Mouse (Mus musculus) hindbrain, postnatal 0 days (tissue): ENCODE data around the gene Sash1. TPM values are rescaled to one million over a fixed set of nuclear protein-coding genes. Genes with fewer than 3 reads are reported as not detected.

Source experiments
- ATAC-seq: fragments of 200-750 bp; cut with Nextera tagmentation; 2 replicates; pipeline ENCODE4 v1.8.0; 2017; ENCODE audit warnings: mild to moderate bottlenecking, moderate TSS enrichment, moderate library complexity
- DNase-seq: peaks from one replicate; pipeline ENCODE4 v3.0.0-alpha.2; 2015; ENCODE audit warnings: low spot score
- H3K27ac ChIP-seq: fragments of 300-500 bp; sonication (generic); 2 replicates; pipeline ENCODE4 v1.5.1; 2014; ENCODE audit warnings: mild to moderate bottlenecking
- H3K27me3 ChIP-seq: fragments of 300-500 bp; sonication (generic); 2 replicates; pipeline ENCODE4 v1.6.1; 2014; ENCODE audit warnings: low read length, mixed read lengths; ENCODE audit not compliant: insufficient read depth
- H3K36me3 ChIP-seq: fragments of 300-500 bp; sonication (generic); 2 replicates; pipeline ENCODE4 v1.6.1; 2014; ENCODE audit warnings: low read length, mixed read lengths; ENCODE audit not compliant: insufficient read depth
- H3K4me1 ChIP-seq: fragments of 300-500 bp; sonication (generic); 2 replicates; pipeline ENCODE4 v1.6.1; 2014; ENCODE audit warnings: antibody characterized with exemption, low read length, mixed read lengths; ENCODE audit not compliant: insufficient read depth
- H3K4me2 ChIP-seq: fragments of 300-500 bp; sonication (generic); 2 replicates; pipeline ENCODE4 v1.6.1; 2014; ENCODE audit warnings: low read depth, mild to moderate bottlenecking, low read length, moderate library complexity, mixed read lengths
- H3K4me3 ChIP-seq: fragments of 300-500 bp; sonication (generic); 2 replicates; pipeline ENCODE4 v1.5.1; 2014; ENCODE audit warnings: low read length
- H3K9ac ChIP-seq: fragments of 300-500 bp; sonication (generic); replicated peaks from 2 replicates; pipeline ENCODE4 v1.6.1; 2014; ENCODE audit warnings: mild to moderate bottlenecking, low read length, moderate library complexity, mixed read lengths
- H3K9me3 ChIP-seq: fragments of 300-500 bp; sonication (generic); 2 replicates; pipeline ENCODE4 v1.6.1; 2016; ENCODE audit warnings: low read length, mixed read lengths
- CTCF ChIP-seq: IDR thresholded peaks from 2 replicates; pipeline ENCODE4 v1.5.1; 2016; ENCODE audit warnings: antibody characterized with exemption, control low read depth, low read depth
- WGBS: fragments of 180-500 bp; shearing (Covaris S2); extraction: QIAGEN DNeasy Blood & Tissue Kit; methylation state at CpG from one replicate; pipeline ENCODE4 v1.1.7; 2014; 5-methylcytosine and 5-hydroxymethylcytosine counted together
- polyA plus RNA-seq: library from polyadenylated mRNA; unstranded; fragments of >200 nt; fragmentation: Nextera tagmentation; extraction: Ambion mirVana; gene quantifications from 2 replicates; pipeline ENCODE4 v1.2.1, GENCODE M21; 2015
- total RNA-seq: library from RNA; depleted of rRNA; stranded (reverse); fragments of >200 nt; gene quantifications from 2 replicates; pipeline ENCODE4 v1.2.3, GENCODE M21; 2014

Sash1 gene
- total and polyA plus RNA-seq, 2 experiments from 2014 or later, result 7.4 to 50.8 TPM

DNA sequence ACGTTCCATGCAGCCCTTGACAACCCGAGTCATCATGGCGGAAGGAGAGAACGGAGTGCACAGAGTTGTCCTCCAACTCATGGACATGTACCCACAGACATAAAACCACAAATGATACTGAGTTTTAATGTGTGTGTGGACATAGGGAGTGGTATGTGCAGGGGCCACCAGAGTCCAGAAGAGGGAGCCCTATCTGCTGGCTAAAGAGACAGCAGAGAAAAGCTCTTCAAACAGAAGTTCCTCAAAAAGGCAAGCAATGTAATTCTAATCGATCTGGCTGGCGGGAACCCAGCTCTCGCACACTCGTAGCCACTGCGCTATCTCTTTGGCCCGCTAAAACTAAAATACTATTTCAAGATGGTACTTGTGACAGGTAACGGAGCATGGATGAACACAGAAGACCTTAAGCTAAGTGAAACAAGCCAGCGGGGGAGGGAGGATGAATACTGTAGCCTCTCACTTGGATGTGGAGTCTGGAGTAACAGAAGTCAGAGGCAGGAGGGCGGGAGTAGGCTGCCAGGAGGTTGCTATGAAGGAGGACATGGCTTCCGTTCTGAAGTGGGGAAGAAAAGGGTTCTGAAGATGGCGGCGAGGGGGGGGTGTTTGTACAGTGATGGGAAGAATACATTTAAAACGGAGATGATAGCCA is 51.9 kb downstream of the Sash1 start:
- Histone ChIP-seq H3K4me3 (no peak overlapping the region), H3K4me1 (no peaks in the 10 kb centered on the region), H3K27ac (no peak overlapping the region), H3K36me3 (no peaks in the 10 kb centered on the region), H3K4me2 (no peak overlapping the region), H3K27me3 (no peaks in the 10 kb centered on the region), H3K9ac (no peak overlapping the region), H3K9me3 (no peaks in the 10 kb centered on the region)
- DNase-seq (no peak), ATAC-seq (no peak)
- WGBS, result 91% methylated on average over 17 of the region's 17 CpGs
- peak; percentile 60 for TF ChIP-seq CTCF

DNA sequence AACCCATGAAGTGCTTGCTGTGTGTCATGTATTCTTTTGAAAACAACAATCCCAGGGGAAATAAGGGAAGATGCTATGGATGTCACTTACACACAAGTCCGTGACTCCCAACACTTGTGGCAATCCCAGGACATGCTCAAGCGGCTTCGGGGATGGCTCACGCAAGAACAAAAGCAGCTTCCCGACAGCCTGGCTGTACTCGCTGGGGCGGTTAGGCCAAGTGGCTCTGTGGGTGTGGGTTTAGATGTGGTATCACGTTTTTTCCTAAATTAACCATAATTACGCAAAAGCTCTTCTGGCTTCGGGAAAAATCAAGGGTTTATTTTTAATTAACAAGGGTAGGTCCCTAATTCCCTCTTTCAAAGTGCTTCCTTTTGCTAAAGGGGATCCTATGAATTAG is 59.6 kb downstream of the Sash1 start:
- no peak overlapping the region for H3K4me2 ChIP-seq
- DNase-seq, result peak; percentile 23
- H3K27ac ChIP-seq, result no peak overlapping the region
- peak; percentile 43; the same call in 1 of the 2 replicates for ATAC-seq
- H3K9me3 ChIP-seq, result no peaks in the 10 kb centered on the region
- 0 out of 2 replicates have a peak, but pooled peaks cover 6% of the 10 kb centered on the region for H3K4me1 ChIP-seq
- no peak for TF ChIP-seq CTCF
- 40% methylated on average over 10 of the region's 10 CpGs for WGBS
- no peaks in the 10 kb centered on the region for H3K27me3 ChIP-seq
- H3K4me3 ChIP-seq, result no peak overlapping the region
- no peak overlapping the region for H3K9ac ChIP-seq
- no peaks in the 10 kb centered on the region for H3K36me3 ChIP-seq

DNA sequence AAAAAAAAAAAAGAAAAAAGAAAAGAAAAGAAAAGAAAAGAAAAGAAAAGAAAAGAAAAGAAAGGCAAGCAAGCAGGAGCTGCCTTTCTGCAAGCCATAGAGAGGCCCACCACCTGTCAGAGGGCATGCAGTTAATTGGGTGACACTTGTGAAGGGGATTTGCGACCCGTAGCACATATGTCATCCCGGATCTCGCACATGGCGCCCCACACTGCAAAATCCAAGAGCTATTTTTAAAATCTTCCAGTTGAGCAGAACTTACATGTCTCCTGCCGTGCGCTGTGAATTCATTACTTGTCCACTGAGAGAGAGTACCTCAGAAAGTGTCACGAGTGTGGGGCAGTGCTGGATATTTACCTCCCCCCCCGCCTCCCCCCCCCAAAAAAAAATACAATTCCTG is 60.0 kb downstream of the Sash1 start:
- WGBS, result 40% methylated on average over 9 of the region's 9 CpGs
- H3K9ac ChIP-seq, result no peak overlapping the region

DNA sequence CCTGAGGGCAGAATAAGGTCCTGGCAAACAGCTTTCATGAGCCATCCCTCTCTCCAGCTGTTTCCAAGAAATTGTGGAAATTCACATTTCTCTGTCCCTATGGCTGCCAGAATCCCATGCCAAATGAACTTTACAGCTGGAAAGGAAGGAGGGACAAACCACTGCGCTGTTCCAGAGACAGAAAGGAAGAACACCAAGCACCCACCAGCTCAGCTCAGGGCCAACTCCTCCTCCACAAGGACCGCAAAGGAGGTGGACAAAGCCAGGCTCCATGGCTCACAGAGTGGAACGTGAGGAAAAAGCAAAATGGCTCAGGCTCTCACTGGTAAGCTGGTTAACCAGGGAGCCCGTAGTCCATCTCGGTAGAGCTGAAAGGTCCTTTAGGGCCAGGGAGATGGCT is 67.8 kb downstream of the Sash1 start:
- no peaks in the 10 kb centered on the region for H3K4me1 ChIP-seq
- H3K36me3 ChIP-seq, result no peaks in the 10 kb centered on the region
- DNase-seq (no peak), ATAC-seq (no peak)
- no peak overlapping the region for H3K9ac ChIP-seq
- no peaks in the 10 kb centered on the region for H3K27me3 ChIP-seq
- no peaks in the 10 kb centered on the region for H3K9me3 ChIP-seq
- TF ChIP-seq CTCF, result no peak
- H3K4me2 ChIP-seq, result no peak overlapping the region
- H3K27ac ChIP-seq, result no peak overlapping the region
- H3K4me3 ChIP-seq, result no peak overlapping the region
- WGBS, result 85% methylated on average over 5 of the region's 5 CpGs

More for the DNA sequence above, 60.0 kb downstream of the Sash1 start:
- no peak for TF ChIP-seq CTCF
- Histone ChIP-seq H3K27ac (no peak overlapping the region), H3K27me3 (no peaks in the 10 kb centered on the region), H3K36me3 (no peaks in the 10 kb centered on the region), H3K4me2 (no peak overlapping the region), H3K4me1 (0 out of 2 replicates have a peak, but pooled peaks cover 6% of the 10 kb centered on the region), H3K4me3 (no peak overlapping the region), H3K9me3 (no peaks in the 10 kb centered on the region)
- peak; percentile 62 for DNase-seq
- peak; percentile 52 for ATAC-seq

DNA sequence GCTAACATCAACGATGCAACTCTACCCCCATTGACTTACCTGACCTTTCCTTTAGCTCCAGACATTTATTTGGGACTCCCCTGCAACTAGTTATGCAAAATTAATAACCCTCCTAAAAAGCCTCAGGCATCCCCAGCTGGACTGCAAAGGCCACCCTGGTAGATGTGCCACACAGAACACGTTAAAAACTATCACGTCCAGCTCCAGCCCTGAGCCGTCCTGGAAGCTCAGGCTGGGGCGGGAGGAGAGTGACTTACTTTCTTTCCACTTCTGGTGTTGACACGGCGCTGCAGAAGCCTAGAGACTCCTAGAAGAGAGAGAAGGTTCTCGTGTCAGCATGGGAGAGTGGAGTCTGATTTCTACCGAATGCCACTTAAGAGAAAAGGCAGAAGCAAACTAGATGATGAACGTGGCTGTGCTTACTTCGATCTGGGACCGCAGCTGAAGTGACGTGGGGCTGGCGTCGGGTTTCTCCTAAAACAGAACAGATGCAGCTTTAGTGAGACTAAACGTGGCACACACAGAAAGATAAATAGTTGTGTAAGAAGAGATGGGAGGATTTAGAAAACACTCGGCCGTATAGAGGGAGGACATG is 71.8 kb downstream of the Sash1 start:
- no peak overlapping the region for H3K27ac ChIP-seq
- TF ChIP-seq CTCF, result no peak
- no peak overlapping the region for H3K4me3 ChIP-seq
- no peaks in the 10 kb centered on the region for H3K27me3 ChIP-seq
- no peaks in the 10 kb centered on the region for H3K36me3 ChIP-seq
- WGBS, result 75% methylated on average over 18 of the region's 18 CpGs
- no peak overlapping the region for H3K4me2 ChIP-seq
- no peak overlapping the region for H3K9ac ChIP-seq
- H3K4me1 ChIP-seq, result no peaks in the 10 kb centered on the region
- DNase-seq, result no peak
- no peaks in the 10 kb centered on the region for H3K9me3 ChIP-seq
- no peak for ATAC-seq

DNA sequence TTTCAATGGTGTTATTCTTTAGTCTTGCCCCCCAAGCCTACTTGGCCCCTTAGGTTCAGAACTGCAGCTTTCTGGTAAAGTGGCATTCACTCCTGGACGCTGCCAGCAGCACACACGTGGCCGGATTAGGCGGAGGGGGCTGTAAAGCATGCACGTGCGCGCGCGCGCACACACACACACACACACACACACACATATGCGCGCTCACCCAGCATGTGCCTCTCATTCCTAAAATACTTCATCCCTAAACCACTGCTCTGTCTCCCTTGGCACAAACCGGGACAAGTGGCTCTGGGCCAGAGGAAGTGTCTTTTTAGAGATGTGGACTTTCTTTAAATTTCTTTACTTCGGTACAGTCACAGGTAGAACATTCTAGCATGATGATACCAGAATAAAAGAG is 72.6 kb downstream of the Sash1 start:
- TF ChIP-seq CTCF, result no peak
- no peaks in the 10 kb centered on the region for H3K27me3 ChIP-seq
- H3K4me3 ChIP-seq, result no peak overlapping the region
- no peak overlapping the region for H3K9ac ChIP-seq
- no peaks in the 10 kb centered on the region for H3K4me1 ChIP-seq
- H3K9me3 ChIP-seq, result no peaks in the 10 kb centered on the region
- no peak overlapping the region for H3K27ac ChIP-seq
- no peak overlapping the region for H3K4me2 ChIP-seq
- no peak for ATAC-seq
- 69% methylated on average over 14 of the region's 14 CpGs for WGBS
- H3K36me3 ChIP-seq, result no peaks in the 10 kb centered on the region
- DNase-seq, result no peak

DNA sequence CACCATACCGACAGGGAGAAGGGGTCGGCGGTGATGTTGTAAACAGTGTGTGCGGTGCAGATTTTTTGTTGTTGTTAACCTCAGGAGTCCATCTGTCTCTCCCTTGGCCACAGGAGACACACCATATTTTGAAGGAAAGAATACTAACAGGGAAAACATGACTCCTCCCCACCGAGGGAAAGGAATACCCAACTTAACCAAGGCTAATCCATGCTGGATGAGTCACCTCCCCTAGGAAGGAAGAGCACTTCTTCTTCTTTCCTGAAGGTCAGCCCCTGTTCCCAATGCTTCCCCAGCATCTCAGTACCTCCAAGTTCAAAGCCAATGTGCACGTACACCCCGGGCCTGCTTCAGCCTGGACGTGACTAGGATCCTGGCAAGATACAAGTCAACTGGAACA is 73.1 kb downstream of the Sash1 start:
- no peak for TF ChIP-seq CTCF
- no peaks in the 10 kb centered on the region for H3K9me3 ChIP-seq
- H3K4me1 ChIP-seq, result no peaks in the 10 kb centered on the region
- H3K4me2 ChIP-seq, result no peak overlapping the region
- no peaks in the 10 kb centered on the region for H3K36me3 ChIP-seq
- no peaks in the 10 kb centered on the region for H3K27me3 ChIP-seq
- no peak overlapping the region for H3K4me3 ChIP-seq
- H3K9ac ChIP-seq, result no peak overlapping the region
- H3K27ac ChIP-seq, result no peak overlapping the region
- ATAC-seq (no peak), DNase-seq (no peak)
- WGBS, result 87% methylated on average over 8 of the region's 8 CpGs
